Mouse (Mus musculus): Measurements from ENCODE around the gene Raver1. TPM values are rescaled to one million over a fixed set of nuclear protein-coding genes. Genes with fewer than 3 reads are reported as not detected.
A peak's percentile ranks its signal among the peaks of the same experiment; 100 is the strongest.

Raver1 gene
- total and polyA plus RNA-seq, 3 experiments: 26.3 to 29.1 (median 27.9) TPM

DNA sequence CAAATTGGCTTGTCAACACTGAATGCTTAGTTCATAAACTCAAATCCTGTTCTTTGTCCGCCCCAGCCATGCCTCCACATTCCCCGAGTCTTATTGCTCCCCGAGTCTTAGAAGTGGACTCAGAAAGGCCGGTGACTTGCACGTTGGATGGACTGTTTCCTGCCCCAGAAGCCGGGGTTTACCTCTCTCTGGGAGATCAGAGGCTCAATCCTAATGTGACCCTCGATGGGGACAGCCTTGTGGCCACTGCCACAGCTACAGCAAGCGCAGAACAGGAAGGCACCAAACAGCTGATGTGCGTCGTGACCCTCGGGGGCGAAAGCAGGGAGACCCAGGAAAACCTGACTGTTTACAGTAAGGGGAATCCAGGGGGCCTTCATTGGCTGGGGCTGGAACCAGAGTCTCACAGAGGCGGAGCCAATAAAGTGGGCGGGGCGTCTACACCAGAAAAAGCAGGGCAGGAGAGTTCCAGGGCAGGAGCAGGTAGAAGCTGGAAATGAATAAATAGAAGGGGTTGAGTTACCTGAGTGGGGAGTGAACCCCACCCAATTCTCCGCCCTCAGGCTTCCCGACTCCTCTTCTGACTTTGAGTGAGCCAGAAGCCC is 57.2 kb downstream of the Raver1 start:
- Histone ChIP-seq H3K27ac (no peak overlapping the region), H3K4me1 (ENCODE audit: control insufficient read depth, insufficient read depth, low read length) (peaks cover 3% of the 10 kb centered on the region), H3K4me3 (no peak overlapping the region), H3K27me3 (ENCODE audit: control insufficient read depth, insufficient read depth, low read length) (peaks cover 11% of the 10 kb centered on the region), H3K9ac (ENCODE audit: low read depth, low read length) (no peak overlapping the region), H3K79me2 (replicated peaks; ENCODE audit: control insufficient read depth, insufficient read depth, low read length) (no peaks in the 10 kb centered on the region), H3K36me3 (ENCODE audit: control insufficient read depth, insufficient read depth, low read length) (no peaks in the 10 kb centered on the region)
- WGBS: 13% methylated on average over 17 of the region's 17 CpGs
- TF ChIP-seq POLR2A (IDR thresholded peaks at IDR 0.05; ENCODE audit: insufficient read depth, low read depth, low read length) (no peak), EP300 (IDR thresholded peaks at IDR 0.05; ENCODE audit: insufficient read depth, low read depth, low read length) (no peak), CTCF (IDR thresholded peaks at IDR 0.05) (no peak)
- no peak for DNase-seq
- intact Hi-C loops (cut with DNase I): loop anchor here (5.0 kb wide), 2 partner anchors 38 to 58 kb away; partner anchors contain the start of genes Fdx1l, Gm38431, Gm49373 and Raver1

DNA sequence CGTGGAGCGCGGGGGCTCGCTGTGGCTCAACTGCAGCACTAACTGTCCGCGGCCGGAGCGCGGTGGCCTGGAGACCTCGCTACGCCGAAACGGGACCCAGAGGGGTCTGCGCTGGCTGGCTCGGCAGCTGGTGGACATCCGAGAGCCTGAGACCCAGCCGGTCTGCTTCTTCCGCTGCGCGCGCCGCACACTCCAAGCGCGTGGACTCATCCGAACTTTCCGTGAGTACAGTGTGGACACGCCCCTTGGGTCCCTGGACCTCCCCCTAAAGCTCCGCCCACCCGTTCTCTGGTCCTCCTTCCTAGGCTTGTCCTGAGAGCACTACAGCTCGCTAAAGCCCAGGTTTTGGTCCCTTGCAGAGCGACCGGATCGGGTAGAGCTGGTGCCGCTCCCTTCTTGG is 58.7 kb downstream of the Raver1 start:
- no peaks in the 10 kb centered on the region for H3K79me2 ChIP-seq (replicated peaks; ENCODE audit: control insufficient read depth, insufficient read depth, low read length)
- H3K27ac ChIP-seq: no peak overlapping the region
- peaks cover 11% of the 10 kb centered on the region for H3K27me3 ChIP-seq (ENCODE audit: control insufficient read depth, insufficient read depth, low read length)
- peak overlapping the region; percentile 28 for H3K9ac ChIP-seq (ENCODE audit: low read depth, low read length)
- H3K36me3 ChIP-seq (ENCODE audit: control insufficient read depth, insufficient read depth, low read length): no peaks in the 10 kb centered on the region
- peak; percentile 88 to 89 for DNase-seq
- H3K4me3 ChIP-seq: peak overlapping the region; percentile 73
- no peak for TF ChIP-seq EP300 (IDR thresholded peaks at IDR 0.05; ENCODE audit: insufficient read depth, low read depth, low read length)
- no peak for TF ChIP-seq CTCF (IDR thresholded peaks at IDR 0.05)
- TF ChIP-seq POLR2A (IDR thresholded peaks at IDR 0.05; ENCODE audit: insufficient read depth, low read depth, low read length): no peak
- intact Hi-C loops (cut with DNase I): loop anchor here (5.0 kb wide), 2 partner anchors 39 to 59 kb away; partner anchors contain the start of genes Fdx1l, Gm38431, Gm49373 and Raver1
- peaks cover 3% of the 10 kb centered on the region for H3K4me1 ChIP-seq (ENCODE audit: control insufficient read depth, insufficient read depth, low read length)
- WGBS: under 1% methylated on average over 34 of the region's 34 CpGs

DNA sequence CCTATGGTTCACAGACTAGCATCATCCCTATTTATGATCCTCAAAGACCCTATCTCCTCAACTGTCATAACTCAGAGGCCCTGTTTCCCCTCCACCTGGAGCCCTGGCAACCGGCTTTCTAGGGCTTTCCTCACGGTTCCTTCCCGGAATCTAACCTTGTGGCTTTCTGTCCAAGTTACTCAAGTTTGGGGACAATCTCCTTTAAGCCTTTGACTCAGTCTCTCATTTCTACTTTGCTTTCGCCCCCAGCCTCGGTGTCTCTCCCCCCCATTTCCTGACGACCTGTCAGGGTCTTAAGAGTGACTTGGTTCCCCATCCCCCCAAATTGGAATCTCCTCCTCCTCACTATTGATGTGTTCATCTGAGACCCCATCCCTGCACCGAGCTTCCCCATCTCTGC is 59.3 kb downstream of the Raver1 start:
- H3K27me3 ChIP-seq (ENCODE audit: control insufficient read depth, insufficient read depth, low read length): peaks cover 11% of the 10 kb centered on the region
- TF ChIP-seq POLR2A (IDR thresholded peaks at IDR 0.05; ENCODE audit: insufficient read depth, low read depth, low read length): no peak
- TF ChIP-seq EP300 (IDR thresholded peaks at IDR 0.05; ENCODE audit: insufficient read depth, low read depth, low read length): no peak
- no peak for TF ChIP-seq CTCF (IDR thresholded peaks at IDR 0.05)
- H3K4me1 ChIP-seq (ENCODE audit: control insufficient read depth, insufficient read depth, low read length): peaks cover 3% of the 10 kb centered on the region
- peak overlapping the region; percentile 73 for H3K4me3 ChIP-seq
- H3K79me2 ChIP-seq (replicated peaks; ENCODE audit: control insufficient read depth, insufficient read depth, low read length): no peaks in the 10 kb centered on the region
- H3K9ac ChIP-seq (ENCODE audit: low read depth, low read length): no peak overlapping the region
- DNase-seq: no peak
- no peaks in the 10 kb centered on the region for H3K36me3 ChIP-seq (ENCODE audit: control insufficient read depth, insufficient read depth, low read length)
- intact Hi-C loops (cut with DNase I): loop anchor here (5.0 kb wide), 2 partner anchors 40 to 60 kb away; partner anchors contain the start of genes Fdx1l, Gm38431, Gm49373 and Raver1
- 4% methylated on average over 7 of the region's 7 CpGs for WGBS
- no peak overlapping the region for H3K27ac ChIP-seq

DNA sequence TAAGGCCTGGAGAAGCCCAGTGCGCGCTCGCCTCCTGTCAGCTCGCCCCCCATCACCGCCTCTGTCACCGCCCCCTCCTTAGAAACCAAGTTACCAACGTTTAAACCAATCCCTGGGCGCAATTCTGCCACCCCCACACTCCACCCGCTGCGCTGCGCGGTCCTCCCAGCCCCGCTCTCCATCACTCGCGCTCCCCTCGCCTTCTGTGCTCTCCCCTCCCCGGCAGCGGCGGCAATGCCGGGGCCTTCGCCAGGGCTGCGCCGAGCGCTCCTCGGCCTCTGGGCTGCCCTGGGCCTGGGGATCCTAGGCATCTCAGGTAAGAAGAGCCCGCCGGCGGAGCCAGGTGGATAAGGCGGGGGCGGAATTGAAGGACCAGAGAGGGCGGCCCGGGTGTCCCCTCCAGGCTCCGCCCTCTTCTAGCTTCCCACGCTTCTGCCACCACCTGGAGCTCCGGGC is 59.9 kb downstream of the Raver1 start, which contains the start of gene Icam5:
Icam5 (plus strand) TSS at position 178 of the 456 bp plus-strand sequence.
- H3K4me1 ChIP-seq (ENCODE audit: control insufficient read depth, insufficient read depth, low read length): peaks cover 3% of the 10 kb centered on the region
- intact Hi-C loops (cut with DNase I): loop anchor here (5.0 kb wide), 2 partner anchors 40 to 60 kb away; partner anchors contain the start of genes Fdx1l, Gm38431, Gm49373 and Raver1
- peaks cover 10% of the 10 kb centered on the region for H3K27me3 ChIP-seq (ENCODE audit: control insufficient read depth, insufficient read depth, low read length)
- H3K36me3 ChIP-seq (ENCODE audit: control insufficient read depth, insufficient read depth, low read length): no peaks in the 10 kb centered on the region
- H3K9ac ChIP-seq (ENCODE audit: low read depth, low read length): peak within 1 kb of the TSS; percentile 28
- DNase-seq: peak in 1 of 2 experiments; percentile 56
- peak within 1 kb of the TSS; percentile 47; the same call in 1 of the 2 replicates for H3K27ac ChIP-seq
- 1% methylated on average over 32 of the region's 35 CpGs for WGBS
- H3K4me3 ChIP-seq: peak within 1 kb of the TSS; percentile 73
- H3K79me2 ChIP-seq (replicated peaks; ENCODE audit: control insufficient read depth, insufficient read depth, low read length): no peaks in the 10 kb centered on the region
- TF ChIP-seq CTCF (IDR thresholded peaks at IDR 0.05): no peak
- no peak for TF ChIP-seq POLR2A (IDR thresholded peaks at IDR 0.05; ENCODE audit: insufficient read depth, low read depth, low read length)
- no peak for TF ChIP-seq EP300 (IDR thresholded peaks at IDR 0.05; ENCODE audit: insufficient read depth, low read depth, low read length)

DNA sequence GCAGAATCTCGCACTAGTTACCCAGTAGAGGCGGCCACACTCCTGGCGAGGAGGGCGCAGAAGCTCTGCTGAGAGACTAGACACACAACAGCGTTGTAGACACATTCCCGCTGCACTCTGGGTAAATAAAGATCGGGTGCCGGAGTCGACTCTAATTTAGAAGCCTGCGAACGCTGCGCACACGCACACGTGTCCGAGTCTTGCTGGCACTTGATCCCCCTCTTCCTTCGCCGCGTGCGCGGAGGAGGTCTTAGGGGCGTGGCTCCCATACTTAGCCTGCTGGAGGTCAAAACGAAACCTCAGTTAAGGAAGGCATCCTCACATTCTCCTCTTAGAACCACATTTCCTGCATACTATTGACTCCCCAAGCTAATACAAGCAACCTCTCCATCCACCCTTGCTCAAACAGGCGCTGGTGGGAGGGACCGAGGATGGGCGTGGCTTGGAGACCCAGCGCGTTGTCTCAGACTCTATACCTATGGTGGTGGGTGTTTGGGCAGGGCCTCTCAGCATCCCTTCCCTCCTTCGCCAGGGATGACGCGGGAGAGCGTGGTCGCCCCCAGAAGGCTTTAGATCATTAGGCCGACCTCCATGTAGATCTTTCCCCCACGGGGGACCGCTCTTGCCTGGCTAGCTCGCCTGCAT is 60.4 kb downstream of the Raver1 start:
- under 1% methylated on average over 36 of the region's 36 CpGs for WGBS
- H3K27me3 ChIP-seq (ENCODE audit: control insufficient read depth, insufficient read depth, low read length): peaks cover 8% of the 10 kb centered on the region
- DNase-seq: peak; percentile 74 to 80
- H3K36me3 ChIP-seq (ENCODE audit: control insufficient read depth, insufficient read depth, low read length): no peaks in the 10 kb centered on the region
- H3K4me3 ChIP-seq: peak overlapping the region; percentile 69
- intact Hi-C loops (cut with DNase I): loop anchor here (5.0 kb wide), 2 partner anchors 41 to 61 kb away; partner anchors contain the start of genes Fdx1l, Gm38431, Gm49373 and Raver1
- peak overlapping the region; percentile 47; the same call in 1 of the 2 replicates for H3K27ac ChIP-seq
- H3K79me2 ChIP-seq (replicated peaks; ENCODE audit: control insufficient read depth, insufficient read depth, low read length): no peaks in the 10 kb centered on the region
- peaks cover 3% of the 10 kb centered on the region for H3K4me1 ChIP-seq (ENCODE audit: control insufficient read depth, insufficient read depth, low read length)
- TF ChIP-seq EP300 (IDR thresholded peaks at IDR 0.05; ENCODE audit: insufficient read depth, low read depth, low read length) (no peak), CTCF (IDR thresholded peaks at IDR 0.05) (no peak), POLR2A (IDR thresholded peaks at IDR 0.05; ENCODE audit: insufficient read depth, low read depth, low read length) (no peak; the same call in 1 of the 2 replicates)
- peak overlapping the region; percentile 10 for H3K9ac ChIP-seq (ENCODE audit: low read depth, low read length)

All from heart, adult 2 months (tissue).